Mouse (Mus musculus) layer of hippocampus, adult 18-20 months (tissue): Measurements from ENCODE around the gene Npas2. TPM values are rescaled to one million over a fixed set of nuclear protein-coding genes. Genes with fewer than 3 reads are reported as not detected.
A peak's percentile ranks its signal among the peaks of the same experiment; 100 is the strongest.

Experiments used
- DNase-seq, 2 experiments: peaks; one replicate each; pipeline ENCODE4 v3.0.0; 2022; ENCODE audit warnings: low spot score in 2 of 2
- total RNA-seq, 2 experiments: library from RNA; stranded (reverse); gene quantifications; 2 replicates each; pipeline ENCODE4 v1.2.3; 2021

The Npas2 gene
- total RNA-seq, 2 experiments from 2014 or later, result 37.2 to 44.9 TPM

GRCm38 (mm10) chr1:39212982-39213381 is 19.5 kb downstream of the Npas2 start:
- DNase-seq, result no peak

- no peak for DNase-seq
Measured at GRCm38 (mm10) chr1:39217584-39217983, 24.1 kb downstream of the Npas2 start.

GRCm38 (mm10) chr1:39228401-39228800 is 34.9 kb downstream of the Npas2 start:
- DNase-seq, result no peak

GRCm38 (mm10) chr1:39230021-39230420 is 36.5 kb downstream of the Npas2 start:
- DNase-seq, result no peak

- no peak for DNase-seq
Measured at GRCm38 (mm10) chr1:39234815-39235449, 41.4 kb downstream of the Npas2 start.

GRCm38 (mm10) chr1:39237503-39238255 is 44.1 kb downstream of the Npas2 start:
- DNase-seq, result no peak

- DNase-seq, result no peak
Measured at GRCm38 (mm10) chr1:39240860-39241584, 47.5 kb downstream of the Npas2 start.

GRCm38 (mm10) chr1:39244726-39245125 is 51.2 kb downstream of the Npas2 start:
- DNase-seq, result no peak

- peak; percentile 71 to 87 for DNase-seq
Measured at GRCm38 (mm10) chr1:39251679-39252078, 58.1 kb downstream of the Npas2 start.

- DNase-seq, result no peak
Measured at GRCm38 (mm10) chr1:39253771-39254170, 60.2 kb downstream of the Npas2 start.

- DNase-seq, result no peak
Measured at GRCm38 (mm10) chr1:39256051-39256450, 62.5 kb downstream of the Npas2 start.

GRCm38 (mm10) chr1:39256513-39257330 is 63.2 kb downstream of the Npas2 start:
- peak in 1 of 2 experiments; percentile 22 for DNase-seq

GRCm38 (mm10) chr1:39257331-39257594 is 63.7 kb downstream of the Npas2 start:
- no peak for DNase-seq

- DNase-seq, result no peak
Measured at GRCm38 (mm10) chr1:39259668-39260067, 66.1 kb downstream of the Npas2 start.

- DNase-seq, result no peak
Measured at GRCm38 (mm10) chr1:39260183-39260978, 66.8 kb downstream of the Npas2 start.

- no peak for DNase-seq
Measured at GRCm38 (mm10) chr1:39266843-39267512, 73.4 kb downstream of the Npas2 start.

GRCm38 (mm10) chr1:39272976-39273375 is 79.4 kb downstream of the Npas2 start:
- DNase-seq, result peak in 1 of 2 experiments; percentile 60

GRCm38 (mm10) chr1:39280391-39280790 is 86.9 kb downstream of the Npas2 start:
- no peak for DNase-seq

GRCm38 (mm10) chr1:39280989-39281875 is 87.7 kb downstream of the Npas2 start:
- DNase-seq, result no peak
